Mouse (Mus musculus) midbrain, embryonic 14.5 days (tissue): ENCODE results near the gene Tcaim. TPM values are rescaled to one million over a fixed set of nuclear protein-coding genes. Genes with fewer than 3 reads are reported as not detected.
A peak's percentile ranks its signal among the peaks of the same experiment; 100 is the strongest.

ENCODE experiments used
- ATAC-seq: fragments of 200-750 bp; cut with Nextera tagmentation; 2 replicates; pipeline ENCODE4 v1.8.0; 2017; ENCODE audit warnings: moderate number of reproducible peaks, moderate library complexity; ENCODE audit not compliant: low FRiP score, low TSS enrichment
- DNase-seq: peaks from one replicate; pipeline ENCODE4 v3.0.0-alpha.2; 2015
- H3K27ac ChIP-seq: fragments of 300-500 bp; sonication (generic); replicated peaks from 2 replicates; pipeline ENCODE4 v1.5.1; 2014; ENCODE audit warnings: mild to moderate bottlenecking, low read depth, low read length, moderate library complexity
- H3K27me3 ChIP-seq: fragments of 300-500 bp; sonication (generic); 2 replicates; pipeline ENCODE4 v1.6.1; 2014; ENCODE audit warnings: low read length, control low read depth, mixed read lengths; ENCODE audit not compliant: control insufficient read depth, insufficient read depth
- H3K36me3 ChIP-seq: fragments of 300-500 bp; sonication (generic); 2 replicates; pipeline ENCODE4 v1.6.1; 2014; ENCODE audit warnings: low read length, control low read depth; ENCODE audit not compliant: control insufficient read depth, insufficient read depth
- H3K4me1 ChIP-seq: fragments of 300-500 bp; sonication (generic); 2 replicates; pipeline ENCODE4 v1.6.1; 2014; ENCODE audit warnings: mild to moderate bottlenecking, antibody characterized with exemption, low read length, control low read depth; ENCODE audit not compliant: control insufficient read depth, insufficient read depth
- H3K4me2 ChIP-seq: fragments of 300-500 bp; sonication (generic); 2 replicates; pipeline ENCODE4 v1.6.1; 2014; ENCODE audit warnings: mild to moderate bottlenecking, low read length, moderate library complexity
- H3K4me3 ChIP-seq: fragments of 300-500 bp; sonication (generic); replicated peaks from 2 replicates; pipeline ENCODE4 v1.5.1; 2014; ENCODE audit warnings: low read depth, low read length
- H3K9ac ChIP-seq: fragments of 300-500 bp; sonication (generic); replicated peaks from 2 replicates; pipeline ENCODE4 v1.6.1; 2014; ENCODE audit warnings: mild to moderate bottlenecking, low read length, moderate library complexity
- H3K9me3 ChIP-seq: fragments of 300-500 bp; sonication (generic); 2 replicates; pipeline ENCODE4 v1.6.1; 2016; ENCODE audit warnings: low read length, control low read depth, mixed read lengths; ENCODE audit not compliant: control insufficient read depth
- WGBS: fragments of 180-500 bp; shearing (Covaris S2); extraction: QIAGEN DNeasy Blood & Tissue Kit; methylation state at CpG from one replicate; pipeline ENCODE4 v1.1.7; 2014; 5-methylcytosine and 5-hydroxymethylcytosine counted together
- polyA plus RNA-seq: library from polyadenylated mRNA; unstranded; fragments of >200 nt; fragmentation: Nextera tagmentation; extraction: Ambion mirVana; gene quantifications from 2 replicates; pipeline ENCODE4 v1.2.1, GENCODE M21; 2014

Tcaim gene
- polyA plus RNA-seq, 1 experiment from 2014 or later = 8.5 TPM

- no peak for ATAC-seq
- no peak overlapping the region for H3K4me3 ChIP-seq
- H3K27ac ChIP-seq = no peak overlapping the region
- H3K4me2 ChIP-seq = no peak overlapping the region; the same call in 1 of the 2 replicates
- no peak for DNase-seq
- 90% methylated on average over 2 of the region's 2 CpGs for WGBS
- no peaks in the 10 kb centered on the region for H3K27me3 ChIP-seq
- H3K9me3 ChIP-seq = peaks cover 6% of the 10 kb centered on the region; the same call in 1 of the 2 replicates
- H3K9ac ChIP-seq = no peak overlapping the region
- H3K4me1 ChIP-seq = peaks cover 16% of the 10 kb centered on the region
- H3K36me3 ChIP-seq = peaks cover 36% of the 10 kb centered on the region
Measured at GRCm38 (mm10) chr9:122863731-122864130, 58.4 kb downstream of the Tcaim start.

GRCm38 (mm10) chr9:122864848-122865247 is 59.5 kb downstream of the Tcaim start:
- Histone ChIP-seq H3K4me3 (peak overlapping the region; percentile 84), H3K4me2 (peak overlapping the region; percentile 65), H3K9me3 (no peaks in the 10 kb centered on the region), H3K27ac (no peak overlapping the region), H3K9ac (peak overlapping the region; percentile 84), H3K36me3 (peaks cover 25% of the 10 kb centered on the region), H3K27me3 (no peaks in the 10 kb centered on the region), H3K4me1 (peaks cover 16% of the 10 kb centered on the region)
- ATAC-seq (no peak), DNase-seq (no peak)
- whole genome bisulfite sequencing = 65% methylated on average over 3 of the region's 3 CpGs

- Histone ChIP-seq H3K9ac (peak within 1 kb of the TSS; percentile 84), H3K27ac (peak within 1 kb of the TSS; percentile 79), H3K4me1 (peaks cover 16% of the 10 kb centered on the region), H3K4me3 (peak within 1 kb of the TSS; percentile 84), H3K9me3 (no peaks in the 10 kb centered on the region), H3K4me2 (peak within 1 kb of the TSS; percentile 65), H3K36me3 (peaks cover 16% of the 10 kb centered on the region), H3K27me3 (no peaks in the 10 kb centered on the region)
- under 1% methylated on average over 34 of the region's 34 CpGs for WGBS
- ATAC-seq (peak; percentile 90; the same call in 1 of the 2 replicates), DNase-seq (peak; percentile 94)
Measured at GRCm38 (mm10) chr9:122865697-122866166, 60.4 kb downstream of the Tcaim start, which contains the start of gene Zfp445. Gene Zfp445 (minus strand): TSS chr9:122866006.

GRCm38 (mm10) chr9:122866192-122866591 is 60.9 kb downstream of the Tcaim start:
- WGBS = 87% methylated on average over 4 of the region's 4 CpGs
- Histone ChIP-seq H3K9me3 (no peaks in the 10 kb centered on the region), H3K9ac (peak overlapping the region; percentile 84), H3K27ac (0 out of 2 replicates have a peak overlapping the region, but pooled peaks have one; percentile 79), H3K4me3 (peak overlapping the region; percentile 84), H3K36me3 (peaks cover 11% of the 10 kb centered on the region), H3K4me1 (peaks cover 16% of the 10 kb centered on the region), H3K27me3 (no peaks in the 10 kb centered on the region), H3K4me2 (peak overlapping the region; percentile 65)
- no peak; the same call in 1 of the 2 replicates for ATAC-seq
- DNase-seq = no peak

- DNase-seq = no peak
- H3K4me3 ChIP-seq = no peak overlapping the region
- H3K4me1 ChIP-seq = no peaks in the 10 kb centered on the region
- H3K27me3 ChIP-seq = no peaks in the 10 kb centered on the region
- H3K9me3 ChIP-seq = no peaks in the 10 kb centered on the region
- H3K36me3 ChIP-seq = no peaks in the 10 kb centered on the region
- ATAC-seq = no peak
- no peak overlapping the region for H3K27ac ChIP-seq
- H3K4me2 ChIP-seq = no peak overlapping the region
- no peak overlapping the region for H3K9ac ChIP-seq
- WGBS = 90% methylated on average over 4 of the region's 4 CpGs
Measured at GRCm38 (mm10) chr9:122872595-122872994, 67.3 kb downstream of the Tcaim start.

GRCm38 (mm10) chr9:122874653-122875052 is 69.3 kb downstream of the Tcaim start:
- no peak for DNase-seq

GRCm38 (mm10) chr9:122875145-122875544 is 69.8 kb downstream of the Tcaim start:
- no peak overlapping the region for H3K4me3 ChIP-seq
- 96% methylated on average over 2 of the region's 2 CpGs for WGBS
- no peaks in the 10 kb centered on the region for H3K27me3 ChIP-seq
- H3K36me3 ChIP-seq = no peaks in the 10 kb centered on the region
- ATAC-seq = no peak
- H3K9ac ChIP-seq = no peak overlapping the region
- no peak overlapping the region for H3K27ac ChIP-seq
- H3K9me3 ChIP-seq = no peaks in the 10 kb centered on the region
- H3K4me2 ChIP-seq = no peak overlapping the region
- DNase-seq = no peak
- no peaks in the 10 kb centered on the region for H3K4me1 ChIP-seq

More at GRCm38 (mm10) chr9:122874653-122875052, 69.3 kb downstream of the Tcaim start:
- no peak overlapping the region for H3K9ac ChIP-seq
- ATAC-seq = no peak
- 70% methylated on average over 1 of the region's 1 CpGs for WGBS
- no peaks in the 10 kb centered on the region for H3K4me1 ChIP-seq
- no peak overlapping the region for H3K27ac ChIP-seq
- H3K9me3 ChIP-seq = no peaks in the 10 kb centered on the region
- H3K4me3 ChIP-seq = no peak overlapping the region
- no peaks in the 10 kb centered on the region for H3K36me3 ChIP-seq
- H3K4me2 ChIP-seq = no peak overlapping the region
- no peaks in the 10 kb centered on the region for H3K27me3 ChIP-seq

GRCm38 (mm10) chr9:122885385-122885784 is 80.0 kb downstream of the Tcaim start, which contains the start of gene Zkscan7:
Gene Zkscan7 (plus strand): TSS chr9:122885685.
- Histone ChIP-seq H3K27ac (0 out of 2 replicates have a peak within 1 kb of the TSS, but pooled peaks have one; percentile 33), H3K9me3 (0 out of 2 replicates have a peak, but pooled peaks cover 3% of the 10 kb centered on the region), H3K4me1 (peaks cover 6% of the 10 kb centered on the region; the same call in 1 of the 2 replicates), H3K4me2 (peak within 1 kb of the TSS; percentile 88), H3K4me3 (peak within 1 kb of the TSS; percentile 74), H3K27me3 (no peaks in the 10 kb centered on the region), H3K9ac (peak within 1 kb of the TSS; percentile 71; the same call in 1 of the 2 replicates), H3K36me3 (no peaks in the 10 kb centered on the region)
- no peak for DNase-seq
- WGBS = 89% methylated on average over 3 of the region's 3 CpGs
- ATAC-seq = no peak
